Mouse (Mus musculus) kidney, postnatal 36 days (tissue): ENCODE measurements around the gene Tgfb1.
"Not testable (repeated sequence)": the region's sequence is repeated elsewhere in the genome, so short reads cannot be mapped to it uniquely, and the experiment has no call there.

ENCODE experiments used
- DNase-seq, 2 experiments: peaks; one replicate each; pipeline ENCODE4 v3.0.0; 2021 to 2022; ENCODE audit warnings: mixed read lengths in 2 of 2

Gene Tgfb1

GRCm38 (mm10) chr7:25706578-25707170, 19.9 kb downstream of the Tgfb1 start:
- no peak for DNase-seq

DNA sequence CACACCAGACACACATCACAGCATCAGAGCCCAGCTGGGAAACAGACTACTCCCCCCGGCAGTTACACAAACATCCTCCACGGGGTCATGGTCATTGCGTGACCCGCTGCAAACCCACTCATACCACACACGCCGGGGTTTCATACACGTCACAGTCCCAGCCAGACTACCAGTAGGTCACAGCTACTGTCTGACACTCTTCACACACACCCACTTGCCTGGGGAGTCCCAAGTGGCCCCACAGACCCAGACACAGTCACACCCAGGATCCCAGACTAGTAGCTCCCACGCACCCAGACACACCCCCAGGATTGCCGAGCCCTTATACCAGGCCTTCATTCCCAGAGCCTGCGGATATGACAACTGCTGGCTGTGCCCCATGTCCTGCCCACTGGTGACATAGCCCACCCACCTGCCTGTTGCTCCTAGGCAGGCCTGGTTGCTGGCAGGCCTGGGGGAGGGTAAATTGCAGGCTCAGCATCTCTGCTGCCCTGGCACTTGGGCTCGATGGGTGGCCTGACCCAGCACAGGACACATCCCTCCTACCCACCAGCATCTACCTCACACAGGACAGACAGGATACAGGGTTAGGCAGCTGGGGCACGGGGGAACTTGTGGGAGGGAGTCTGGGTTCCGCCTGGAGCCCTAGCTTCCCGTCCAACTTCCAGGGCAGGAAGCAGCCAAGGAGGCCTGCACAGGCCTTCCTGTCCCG, 20.9 kb downstream of the Tgfb1 start:
- DNase-seq, result peak; percentile 65 to 74

DNA sequence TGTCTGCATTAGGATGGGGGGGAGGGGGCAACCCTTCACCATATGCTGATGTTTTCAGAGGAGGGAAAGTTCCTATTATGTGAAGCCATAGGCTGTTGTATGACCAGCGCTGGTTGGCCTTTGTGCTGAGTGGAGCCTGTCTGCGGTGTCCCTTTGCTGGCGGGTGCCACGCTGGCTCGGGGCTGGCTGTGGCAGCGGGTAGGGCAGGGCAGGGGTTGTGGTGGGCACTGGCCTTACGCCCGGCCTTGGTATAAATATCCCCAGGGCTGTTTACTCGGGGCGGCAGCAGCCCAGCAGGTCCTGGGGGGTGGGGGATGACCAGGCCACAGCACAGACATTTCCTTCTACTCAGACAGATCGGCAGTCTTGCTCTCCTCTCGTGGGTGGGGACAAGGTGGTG, 23.2 kb downstream of the Tgfb1 start:
- DNase-seq, result no peak

DNA sequence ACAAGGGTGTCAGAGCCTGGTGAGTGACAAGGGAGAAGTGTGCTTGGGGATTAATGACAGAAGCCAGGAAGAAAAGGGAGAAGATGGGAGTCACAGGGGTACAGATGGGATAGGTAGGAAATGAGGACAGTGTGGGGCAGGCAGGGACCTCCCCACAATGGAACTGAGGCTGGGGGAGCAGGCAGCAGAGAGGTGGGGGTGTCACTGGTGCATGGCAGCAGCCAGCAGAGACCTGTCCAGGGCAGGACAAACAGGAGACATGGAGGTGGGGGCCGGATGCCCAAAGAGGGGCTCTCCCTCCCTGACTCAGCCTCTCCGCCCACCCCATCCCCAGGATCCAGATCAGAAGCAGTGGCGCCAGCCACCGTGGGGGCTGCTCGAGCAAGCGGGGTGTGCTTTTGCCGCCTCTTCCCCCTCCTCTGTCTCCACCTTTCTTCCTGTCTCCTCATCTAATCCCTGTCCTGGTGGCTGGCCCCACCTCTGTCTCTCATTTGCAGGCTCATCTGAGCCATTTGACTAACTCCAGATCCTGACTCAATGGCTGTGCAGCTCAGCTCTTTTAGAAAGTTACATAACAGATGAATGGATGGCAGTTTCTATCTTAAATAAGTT, 23.8 kb downstream of the Tgfb1 start:
- DNase-seq, result no peak

- DNase-seq, result no peak
Observed at GRCm38 (mm10) chr7:25711165-25711564, 24.4 kb downstream of the Tgfb1 start.

- no peak for DNase-seq
Observed at GRCm38 (mm10) chr7:25711731-25712197, 25.0 kb downstream of the Tgfb1 start.

DNA sequence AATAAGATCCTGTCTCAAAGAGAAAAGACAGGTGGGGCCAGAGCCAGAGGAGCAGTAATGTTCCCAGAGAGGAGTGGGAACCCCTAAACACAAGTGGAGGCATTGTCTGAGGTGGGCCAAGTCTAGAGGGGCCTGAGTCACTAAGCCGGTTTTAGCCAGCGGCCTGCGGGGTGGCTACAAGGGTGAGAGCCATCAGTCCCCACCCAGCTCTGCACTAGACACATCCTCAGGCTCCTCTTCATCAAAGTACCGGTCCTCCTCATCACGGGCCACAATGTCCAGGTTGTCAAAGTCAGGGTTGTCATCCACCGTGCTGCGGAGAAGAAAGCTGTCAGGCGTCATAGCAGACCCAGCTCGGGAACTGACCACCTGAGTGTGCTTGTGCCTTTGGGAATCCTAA, 26.0 kb downstream of the Tgfb1 start:
- no peak for DNase-seq

DNA sequence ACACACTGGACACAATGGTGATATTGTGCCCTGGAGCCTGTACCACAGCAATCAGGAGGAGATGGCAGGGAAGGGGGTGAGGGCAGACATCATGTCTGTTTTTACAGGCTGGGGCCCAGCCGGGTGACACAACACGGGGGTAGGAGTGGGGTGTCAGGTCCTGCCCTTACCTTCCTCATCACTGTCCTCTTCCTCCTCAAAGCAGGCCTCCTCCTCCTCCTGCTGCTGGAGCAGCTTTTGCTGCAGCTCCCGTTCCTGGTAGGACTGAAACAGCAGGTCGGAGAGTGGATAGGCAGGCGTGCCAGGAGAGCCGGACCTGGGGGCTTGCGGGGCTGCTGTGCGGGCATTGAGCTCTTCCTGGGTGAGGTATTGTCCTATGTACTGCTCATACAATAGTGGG, 27.8 kb downstream of the Tgfb1 start:
- no peak for DNase-seq

GRCm38 (mm10) chr7:25715731-25716271, 29.0 kb downstream of the Tgfb1 start:
- no peak for DNase-seq

GRCm38 (mm10) chr7:25717478-25717877, 30.7 kb downstream of the Tgfb1 start:
- no peak for DNase-seq

DNA sequence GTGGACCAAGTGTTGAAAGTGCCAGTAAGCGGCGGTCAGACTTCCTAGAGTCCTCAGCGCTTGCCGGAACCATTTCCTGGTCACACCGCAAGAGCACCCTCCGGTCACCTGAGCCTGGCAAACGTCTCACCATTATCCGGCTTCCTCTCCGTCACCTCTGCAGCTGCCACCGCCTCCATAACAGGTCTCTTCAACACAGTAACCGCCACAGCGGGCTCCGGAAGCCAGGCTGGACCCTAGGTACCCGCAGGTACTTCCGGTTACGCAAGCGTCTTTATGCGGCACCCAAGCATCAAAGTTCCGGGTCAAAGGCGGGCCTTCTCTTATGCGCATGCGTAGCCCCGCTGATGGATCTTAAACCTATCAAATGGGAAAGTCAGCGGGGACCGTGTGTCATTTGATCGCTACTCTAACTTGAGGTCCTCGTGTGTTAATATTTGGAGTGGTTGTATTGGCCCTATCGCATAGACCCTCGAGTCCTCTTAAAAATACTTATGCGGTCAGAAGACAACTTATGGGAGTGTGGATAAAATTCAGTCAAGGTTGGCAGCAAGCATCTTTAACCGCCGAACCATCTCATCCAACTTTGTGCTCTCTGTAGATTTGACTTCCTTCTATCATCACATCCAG, 32.1 kb downstream of the Tgfb1 start, which contains the start of gene Ccdc97:
Gene Ccdc97 (minus strand): TSS at position 301 of the 630 bp plus-strand sequence.
- DNase-seq, result peak; percentile 95 to 97

DNA sequence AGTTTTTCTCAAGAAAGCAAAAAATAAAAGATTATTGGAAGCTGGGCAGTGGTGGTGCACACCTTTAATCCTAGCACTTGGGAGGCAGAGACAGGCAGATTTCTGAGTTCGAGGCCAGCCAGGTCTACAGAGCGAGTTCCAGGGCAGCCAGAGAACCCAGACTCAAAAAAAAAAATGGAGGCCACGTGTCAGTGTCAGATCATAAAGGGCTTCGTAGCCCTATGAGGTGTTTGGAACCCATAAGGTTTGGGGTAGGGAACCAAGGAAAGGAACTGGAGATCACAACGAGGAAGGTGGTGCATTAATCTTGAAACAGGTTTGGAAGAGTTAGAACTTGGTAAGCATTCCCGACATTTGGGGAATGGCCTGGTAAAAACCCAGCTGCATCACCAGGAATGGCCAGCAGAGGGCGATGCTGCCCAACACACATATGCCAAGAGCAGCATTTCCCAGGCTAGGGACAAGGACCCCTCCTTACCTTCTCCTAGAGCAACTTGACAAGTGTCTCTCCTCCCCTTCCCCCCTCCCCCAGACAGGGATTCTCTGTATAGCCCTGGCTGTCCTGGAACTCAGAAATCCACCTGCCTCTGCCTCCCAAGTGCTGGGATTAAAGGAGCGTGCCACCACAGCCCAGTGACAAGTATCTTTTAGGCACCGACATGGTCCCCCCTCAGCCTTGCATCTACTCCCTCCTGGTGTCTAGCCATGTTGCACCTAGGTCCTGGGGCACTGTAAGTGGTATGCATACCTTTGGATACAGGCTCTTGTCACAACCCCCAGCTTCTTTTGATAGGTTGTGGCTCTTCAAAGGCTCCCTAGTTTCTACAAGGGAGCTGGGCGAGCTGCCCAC, 33.2 kb downstream of the Tgfb1 start:
- peak; percentile 71 to 90 for DNase-seq

DNA sequence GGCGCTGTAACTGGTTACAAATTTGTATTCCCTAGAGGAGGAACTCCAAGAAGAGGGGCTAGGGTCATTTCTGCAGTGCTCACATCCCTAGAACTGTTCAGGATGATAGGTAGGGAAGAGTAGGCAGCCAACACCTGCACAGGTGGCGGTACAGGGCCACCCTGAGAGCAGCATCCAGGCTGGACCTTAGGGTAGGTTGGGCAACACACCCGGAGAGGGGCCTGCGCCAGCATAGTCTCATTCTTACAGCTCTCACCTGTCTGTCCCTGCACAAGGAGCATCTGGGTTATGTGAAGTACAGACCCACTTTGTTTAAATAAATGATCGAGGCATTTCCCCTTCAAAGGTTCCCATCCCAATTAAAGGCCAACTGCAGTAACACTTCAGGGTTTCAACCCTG, 34.0 kb downstream of the Tgfb1 start:
- no peak for DNase-seq

- DNase-seq, result not testable (repeated sequence)
Observed at GRCm38 (mm10) chr7:25721776-25722175, 35.0 kb downstream of the Tgfb1 start.

GRCm38 (mm10) chr7:25725886-25726285, 39.1 kb downstream of the Tgfb1 start:
- DNase-seq, result no peak

GRCm38 (mm10) chr7:25727800-25728199, 41.0 kb downstream of the Tgfb1 start:
- DNase-seq, result no peak

- peak in 1 of 2 experiments; percentile 18 for DNase-seq
Observed at GRCm38 (mm10) chr7:25729396-25729795, 42.6 kb downstream of the Tgfb1 start.

DNA sequence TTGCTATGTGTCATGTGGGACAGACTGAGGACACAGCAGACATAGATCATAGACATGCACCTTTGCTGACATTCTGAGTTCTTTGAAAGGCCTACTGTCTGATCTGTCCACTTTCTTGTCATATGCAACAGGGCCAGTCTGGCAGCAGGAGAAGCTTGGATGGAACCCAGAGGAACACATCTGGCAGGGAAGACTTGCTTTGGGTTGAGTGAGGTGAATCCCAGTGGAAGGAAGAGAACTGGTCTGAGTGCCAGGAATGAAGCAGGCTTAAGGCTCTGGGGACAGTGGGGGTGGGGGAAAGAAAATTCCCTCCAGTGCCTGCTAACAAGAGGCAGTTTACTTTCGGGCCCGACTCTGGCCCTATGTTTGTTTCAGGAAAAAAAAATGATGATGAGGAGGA, 43.1 kb downstream of the Tgfb1 start:
- no peak for DNase-seq

DNA sequence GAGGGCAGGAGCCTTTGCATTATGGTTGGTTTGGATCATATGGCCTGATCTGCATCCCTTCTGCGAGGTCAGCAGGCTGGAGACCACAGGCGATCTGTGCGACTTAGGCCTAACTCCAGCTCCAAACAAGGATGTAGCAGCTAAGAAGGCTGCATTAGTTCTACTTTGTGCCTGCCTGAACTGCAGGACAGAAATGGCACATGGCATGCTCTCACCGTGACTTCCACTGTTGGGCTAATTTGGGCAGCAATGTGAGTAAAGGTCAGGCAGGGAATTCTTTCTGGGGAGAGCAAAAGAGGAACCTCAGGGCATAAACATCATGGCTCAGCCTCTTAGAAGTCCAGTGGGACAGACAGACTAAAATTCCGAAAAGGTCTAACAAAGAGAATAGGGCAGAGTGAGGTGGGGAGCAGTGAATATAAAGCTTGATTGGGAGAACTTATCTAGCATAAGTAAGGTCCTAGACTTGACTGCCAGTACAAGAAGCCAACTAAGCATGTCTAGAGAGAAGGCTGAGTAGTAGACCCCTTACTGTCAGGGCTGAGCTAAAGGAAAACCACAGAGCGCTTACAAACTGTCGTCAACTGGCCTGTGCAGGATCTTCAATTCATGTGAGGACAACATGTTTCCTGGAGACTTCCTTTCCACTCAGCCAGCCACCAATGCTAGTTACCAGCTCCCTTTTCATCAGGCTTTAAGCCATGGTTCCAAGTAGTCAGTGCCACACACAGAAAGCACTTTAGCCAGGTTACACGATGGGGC, 44.7 kb downstream of the Tgfb1 start:
- DNase-seq, result no peak

DNA sequence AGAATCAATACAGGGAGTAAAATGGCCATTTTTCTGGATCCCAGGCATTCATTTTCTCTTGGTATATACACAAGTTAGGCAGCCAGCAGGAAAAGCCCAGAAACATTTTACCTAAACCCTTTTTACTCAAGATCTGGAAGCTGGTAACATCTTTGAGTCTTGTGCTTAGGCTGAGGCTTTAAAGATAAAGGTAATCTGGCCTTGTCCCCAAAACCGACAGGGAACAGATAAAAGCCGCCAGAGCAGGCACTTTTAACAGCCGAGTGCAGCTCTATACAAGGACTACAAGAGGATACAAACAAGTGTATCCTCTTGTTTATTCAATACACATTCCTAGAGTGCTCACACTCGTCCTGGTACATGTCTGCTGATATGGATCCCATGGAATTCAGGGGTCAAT, 48.2 kb downstream of the Tgfb1 start:
- DNase-seq, result no peak

DNA sequence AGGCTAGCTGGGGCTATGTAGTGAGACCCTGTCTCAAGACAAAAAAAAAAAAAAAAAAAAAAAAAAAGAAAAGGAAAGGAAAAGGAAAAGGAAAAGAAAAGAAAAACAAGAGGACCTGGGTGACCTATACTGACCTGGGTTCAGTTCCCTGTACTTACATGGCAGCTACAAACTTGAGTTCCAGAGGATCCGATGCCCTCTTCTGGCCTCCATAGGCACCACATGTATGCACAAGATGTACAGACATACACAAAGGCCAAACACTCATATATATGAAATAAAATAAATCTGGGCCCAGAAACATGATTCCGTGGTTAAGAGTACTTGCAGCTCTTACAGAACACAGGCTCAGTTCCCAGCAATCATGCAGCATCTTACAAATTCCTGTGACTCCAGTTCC, 50.1 kb downstream of the Tgfb1 start:
- DNase-seq, result no peak

GRCm38 (mm10) chr7:25738277-25738676, 51.5 kb downstream of the Tgfb1 start:
- DNase-seq, result no peak
